ENCODE assay signal across 20 mouse cellular contexts in the genomic region with DNA sequence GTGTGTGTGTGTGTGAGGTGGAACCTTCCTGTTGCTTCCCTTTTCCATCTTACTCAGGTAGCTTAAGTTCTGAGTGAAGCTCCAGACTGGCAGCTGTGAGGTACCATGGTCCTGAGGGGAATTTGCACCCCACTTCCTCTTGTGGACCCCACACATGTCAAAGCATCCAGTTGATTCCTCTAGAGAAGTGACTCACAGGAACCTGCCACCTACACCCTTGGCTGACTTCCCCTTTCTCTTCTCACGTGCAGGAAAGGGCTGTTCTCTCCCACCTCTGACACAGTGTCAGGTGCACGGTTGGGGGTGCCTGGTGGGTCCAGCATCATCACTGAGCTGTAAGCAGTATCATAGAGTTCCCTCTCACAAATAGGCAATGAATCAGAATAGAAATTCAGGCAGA. TPM values are rescaled to one million over a fixed set of nuclear protein-coding genes. Genes with fewer than 3 reads are reported as not detected.
DNase-seq lines count a peak whose midpoint lies in the region; ATAC-seq and TF ChIP-seq lines count a peak whose summit lies in the region.
"Had no signal": no experiment of that assay in that cellular context is flagged by ENCODE, and none has a peak within 500 bp of the region (broad histone marks: within the 10 kb centered on the region; RNA-seq: fewer than 3 reads in every experiment).

No protein-coding gene starts in this region.

- no peak for TF ChIP-seq CTCF in CH12.LX (conservative IDR thresholded peaks at IDR 0.05 in 1 of 2, IDR thresholded peaks at IDR 0.05 in 1 of 2; ENCODE audit: low read depth in 2 of 2, low read length in 2 of 2)

- DNase-seq in B cell, adult 2 months = peak; percentile 92 to 96
- DNase-seq in CH12.LX (ENCODE audit: extremely low read depth) = peak; percentile 77
- peak; percentile 64 for DNase-seq in spleen, adult 12 weeks (ENCODE audit: low spot score)
- no peak for DNase-seq in cerebellum, adult 11 months
- no peak for DNase-seq in kidney, postnatal 10 days
- DNase-seq in yolk sac, embryonic 10.5 days (ENCODE audit: low spot score) = no peak
- DNase-seq: adrenal gland, adult 8-10 months; cerebellum, postnatal 10 days; gastrocnemius, postnatal 25 days; heart, postnatal 36 days; right cerebral cortex, adult 18-20 months; thymus, adult 18-20 months had no signal

- no peak for TF ChIP-seq RAD21 in CH12.LX (IDR thresholded peaks at IDR 0.05; ENCODE audit: low read depth, low read length)

- H3K27me3 ChIP-seq in CH12.LX (replicated peaks) = no peaks in the 10 kb centered on the region

- no peak overlapping the region for H3K4me3 ChIP-seq in CH12.LX (replicated peaks in 1 of 3; ENCODE audit: low read depth in 2 of 3, low read length in 2 of 3, poor library complexity in 1 of 3)
- H3K4me3 ChIP-seq: erythroblast, embryonic 14.5 days; heart, embryonic 12.5 days; kidney, embryonic 15.5 days had no signal

- dilution Hi-C loops in CH12.LX (cut with MboI; ENCODE audit: extremely low pct_ligation_motif_present, extremely low pct_unique_long_range_greater_than_20kb, low sequenced_read_pairs) = no loop called here

- no peak for TF ChIP-seq POLR2A in CH12.LX (IDR thresholded peaks at IDR 0.05; ENCODE audit: low read depth, low read length)

- H3K4me2 ChIP-seq in CH12.LX (ENCODE audit: insufficient read depth, low read depth, poor library complexity, severe bottlenecking) = 0 out of 2 replicates have a peak overlapping the region, but pooled peaks have one; percentile 96
- H3K4me2 ChIP-seq: heart, embryonic 12.5 days; kidney, embryonic 15.5 days had no signal

- peak; percentile 84 to 89 for ATAC-seq in hematopoietic stem cell, adult 5-6 weeks (replicated peaks in 1 of 2; ENCODE audit: insufficient read depth in 1 of 2, low FRiP score in 2 of 2, low TSS enrichment in 1 of 2, low read depth in 1 of 2, poor library complexity in 2 of 2, severe bottlenecking in 2 of 2)
- ATAC-seq: forebrain, embryonic 16.5 days had no signal

- peak overlapping the region; percentile 58; the same call in 1 of the 2 replicates for H3K9ac ChIP-seq in CH12.LX (ENCODE audit: insufficient read depth, low read depth)
- H3K9ac ChIP-seq: heart, embryonic 12.5 days; kidney, embryonic 15.5 days had no signal

- peaks cover 18 to 48% of the 10 kb centered on the region in 2 experiments for H3K4me1 ChIP-seq in CH12.LX (ENCODE audit: control insufficient read depth in 1 of 2, insufficient read depth in 2 of 2)
- H3K4me1 ChIP-seq: heart, embryonic 12.5 days had no signal

- H3K36me3 ChIP-seq in CH12.LX (replicated peaks in 1 of 2; ENCODE audit: control insufficient read depth in 1 of 2, insufficient read depth in 1 of 2, low read length in 1 of 2) = peaks cover 4 to 14% of the 10 kb centered on the region in 2 experiments
- H3K36me3 ChIP-seq: heart, embryonic 12.5 days; kidney, embryonic 15.5 days had no signal

- H3K9me3 ChIP-seq in CH12.LX (replicated peaks; ENCODE audit: low read length) = peaks cover 6% of the 10 kb centered on the region
- H3K9me3 ChIP-seq: heart, embryonic 12.5 days; kidney, embryonic 15.5 days had no signal

- in situ Hi-C loops in CH12.LX (cut with MboI; ENCODE audit: low pct_ligation_motif_present, low pct_unique_long_range_greater_than_20kb, low sequenced_read_pairs) = no loop called here

- peaks cover 15% of the 10 kb centered on the region for H3K79me2 ChIP-seq in CH12.LX (replicated peaks; ENCODE audit: control insufficient read depth, extremely low read depth, insufficient read depth, poor library complexity, severe bottlenecking)

- peak overlapping the region; percentile 78 for H3K27ac ChIP-seq in CH12.LX (ENCODE audit: insufficient read depth, low read depth)
- H3K27ac ChIP-seq: kidney, embryonic 15.5 days had no signal

- TF ChIP-seq EP300 in CH12.LX (IDR thresholded peaks at IDR 0.05; ENCODE audit: low read length) = no peak

TF ChIP-seq in CH12.LX, 34 proteins besides CTCF, POLR2A, EP300 and RAD21:
- TF ChIP-seq UBTF (IDR thresholded peaks at IDR 0.05; ENCODE audit: low read depth, low read length) = no peak
- no peak for TF ChIP-seq CHD2 (IDR thresholded peaks at IDR 0.05; ENCODE audit: low read length)
- TF ChIP-seq JUND (conservative IDR thresholded peaks at IDR 0.05; ENCODE audit: low read depth, low read length) = no peak
- TF ChIP-seq USF1 (IDR thresholded peaks at IDR 0.05; ENCODE audit: low read depth, low read length) = no peak
- TF ChIP-seq BHLHE40 (IDR thresholded peaks at IDR 0.05; ENCODE audit: low read depth, low read length) = peak; percentile 95
- peak; percentile 68 for TF ChIP-seq ETS1 (conservative IDR thresholded peaks at IDR 0.05; ENCODE audit: low read depth, low read length)
- TF ChIP-seq IRF4 (IDR thresholded peaks at IDR 0.05; ENCODE audit: low read depth, low read length) = no peak
- 0 out of 2 replicates have a peak, but pooled peaks have one; percentile 9 for TF ChIP-seq ELF1 (IDR thresholded peaks at IDR 0.05; ENCODE audit: low read depth, low read length)

RNA-seq across cellular contexts. Expression of a gene that starts 5.9 kb away (rescaled TPM):
- total RNA-seq in CH12.LX (2012; rRNA removed) (385 and 450 TPM in 2 replicates), CH12.LX (2014; rRNA removed) (481 and 488 TPM in 2 replicates)
- polyA plus RNA-seq in CH12.LX (2012; ENCODE audit: insufficient read length, low read depth) = 930 and 958 TPM in 2 replicates
- 66.5 and 77.4 TPM in 2 replicates for total RNA-seq in hematopoietic stem cell, adult 5-6 weeks (2017)
- polyA plus RNA-seq: erythroblast, embryonic 14.5 days; forebrain, embryonic 16.5 days had no signal

RNA-seq across cellular contexts. Expression of a gene that starts 12.1 kb away (rescaled TPM):
- total RNA-seq in CH12.LX (2012; rRNA removed) (574 and 629 TPM in 2 replicates), CH12.LX (2014; rRNA removed) (511 and 534 TPM in 2 replicates)
- 898 and 899 TPM in 2 replicates for polyA plus RNA-seq in CH12.LX (2012; ENCODE audit: insufficient read length, low read depth)
- total RNA-seq in hematopoietic stem cell, adult 5-6 weeks (2017) = 64.4 and 73.0 TPM in 2 replicates
- polyA plus RNA-seq: erythroblast, embryonic 14.5 days had no signal

RNA-seq across cellular contexts. Expression of a gene that starts 31.9 kb away (rescaled TPM):
- 5.8 and 6.8 TPM in 2 replicates for total RNA-seq in CH12.LX (2012; rRNA removed)
- 10.9 and 12.2 TPM in 2 replicates for total RNA-seq in CH12.LX (2014; rRNA removed)
- 10.2 and 11.4 TPM in 2 replicates for polyA plus RNA-seq in CH12.LX (2012; ENCODE audit: insufficient read length, low read depth)
- 0.06 TPM in 1 of 2 replicates, not detected in the other for total RNA-seq in hematopoietic stem cell, adult 5-6 weeks (2017)
- total RNA-seq: adrenal gland, adult 8-10 months; gastrocnemius, postnatal 25 days; heart, postnatal 36 days; layer of hippocampus, adult 8-10 months had no signal
- polyA plus RNA-seq: erythroblast, embryonic 14.5 days; forebrain, embryonic 16.5 days; heart, embryonic 12.5 days; kidney, embryonic 15.5 days; limb, embryonic 14.5 days; liver, embryonic 16.5 days had no signal

RNA-seq across cellular contexts. Expression of a gene that starts 36.0 kb away (rescaled TPM):
- total RNA-seq in CH12.LX (2012; rRNA removed) (114 and 158 TPM in 2 replicates), CH12.LX (2014; rRNA removed) (105 and 119 TPM in 2 replicates)
- polyA plus RNA-seq in CH12.LX (2012; ENCODE audit: insufficient read length, low read depth) = 634 and 699 TPM in 2 replicates
- total RNA-seq in hematopoietic stem cell, adult 5-6 weeks (2017) = 155 and 159 TPM in 2 replicates

RNA-seq across cellular contexts. Expression of a gene that starts 54.8 kb away (rescaled TPM):
- total RNA-seq in CH12.LX (2012; rRNA removed) (8.4 and 13.7 TPM in 2 replicates), CH12.LX (2014; rRNA removed) (31.9 and 39.7 TPM in 2 replicates)
- 19.9 and 27.2 TPM in 2 replicates for polyA plus RNA-seq in CH12.LX (2012; ENCODE audit: insufficient read length, low read depth)
- 60.2 and 91.1 TPM in 2 replicates for total RNA-seq in hematopoietic stem cell, adult 5-6 weeks (2017)
- polyA plus RNA-seq: erythroblast, embryonic 14.5 days had no signal

Comparison
In these comparisons a context has a peak if more than half of its experiments do, and no peak if none do; other contexts are left out.
1. DNase-seq: peak in B cell, adult 2 months (2 of 2), CH12.LX (single experiment) and spleen, adult 12 weeks (single experiment); none in cerebellum, adult 11 months (single experiment), kidney, postnatal 10 days (single experiment) and yolk sac, embryonic 10.5 days (single experiment).